Mouse (Mus musculus): ENCODE measurements at regions not wholly inside any gene's neighbourhood (a gene's known extent, or its start where the extent isn't known, plus 50 kb on each side); places are given as distances from the start of the nearest gene placed in this dataset.
A peak's percentile ranks its signal among the peaks of the same experiment; 100 is the strongest.

GRCm38 (mm10) chr10:97402524-97402923 is 76.9 kb upstream of the Dcn start:
- DNase-seq = no peak

GRCm38 (mm10) chr10:97404076-97404787 is 75.2 kb upstream of the Dcn start:
- DNase-seq = no peak

- peak; percentile 19 for DNase-seq
Measured at GRCm38 (mm10) chr10:97409181-97409581, 70.2 kb upstream of the Dcn start.

- no peak for DNase-seq
Measured at GRCm38 (mm10) chr10:97409909-97410308, 69.5 kb upstream of the Dcn start.

DNA sequence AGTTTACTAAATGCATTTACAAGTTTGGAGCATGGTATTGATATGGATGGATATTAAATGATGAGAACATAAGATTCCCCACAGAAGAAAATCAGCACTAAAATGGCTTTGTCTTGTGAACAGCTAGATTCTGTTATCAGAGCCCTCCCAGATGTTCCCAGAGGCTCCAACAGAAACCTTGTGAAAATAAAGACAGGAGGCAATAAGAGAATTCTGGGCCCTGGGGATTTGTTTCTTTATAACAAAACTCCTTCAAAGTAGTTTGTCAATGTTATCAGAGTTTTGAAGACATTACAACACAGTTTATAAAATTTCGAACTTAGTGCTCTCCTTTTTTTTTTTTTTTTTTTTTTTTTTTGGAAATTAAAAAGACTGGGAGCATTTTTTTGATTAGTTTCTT is 56.8 kb upstream of the Dcn start:
- no peak for DNase-seq

DNA sequence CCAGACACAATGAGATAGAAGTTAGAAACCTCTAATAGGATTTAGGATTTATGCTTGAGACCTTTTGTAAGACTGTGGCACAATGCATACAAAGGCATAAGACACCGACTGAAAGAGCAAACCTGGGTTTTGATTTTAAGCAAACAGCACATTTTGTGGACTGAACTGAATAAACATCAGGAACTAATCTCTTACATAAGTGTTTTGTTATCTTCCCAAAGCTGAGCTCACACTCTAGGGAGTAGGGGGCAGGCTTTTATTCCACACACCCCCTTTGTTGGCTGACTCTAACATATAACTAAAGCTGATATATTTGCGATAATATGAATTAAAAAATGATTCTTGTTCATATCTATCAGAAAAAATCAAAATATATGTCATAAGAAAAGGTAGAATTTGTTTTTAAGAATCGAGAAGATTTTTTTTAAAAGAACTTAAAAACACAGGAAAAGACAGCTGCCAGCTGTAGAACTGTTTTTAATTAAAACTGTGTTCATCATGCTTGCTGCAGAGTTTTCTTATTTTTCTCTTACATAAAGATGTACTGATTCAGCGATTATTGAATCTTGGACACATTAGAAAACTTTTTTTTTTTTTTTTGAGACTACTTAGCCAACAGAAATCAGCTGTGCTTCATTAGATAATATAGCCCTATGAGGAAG is 56.2 kb upstream of the Dcn start:
- no peak for DNase-seq

Data from lung, postnatal 36 days (tissue).